Mouse (Mus musculus): ENCODE results near the gene Fbxl4. TPM values are rescaled to one million over a fixed set of nuclear protein-coding genes. Genes with fewer than 3 reads are reported as not detected.
A peak's percentile ranks its signal among the peaks of the same experiment; 100 is the strongest.
"Not testable (repeated sequence)": the region's sequence is repeated elsewhere in the genome, so short reads cannot be mapped to it uniquely, and the experiment has no call there.

Gene Fbxl4
- polyA plus RNA-seq (2016; fragmentation: Nextera tagmentation; extraction: Ambion mirVana), result 9.8 and 10.9 TPM in 2 replicates

DNA sequence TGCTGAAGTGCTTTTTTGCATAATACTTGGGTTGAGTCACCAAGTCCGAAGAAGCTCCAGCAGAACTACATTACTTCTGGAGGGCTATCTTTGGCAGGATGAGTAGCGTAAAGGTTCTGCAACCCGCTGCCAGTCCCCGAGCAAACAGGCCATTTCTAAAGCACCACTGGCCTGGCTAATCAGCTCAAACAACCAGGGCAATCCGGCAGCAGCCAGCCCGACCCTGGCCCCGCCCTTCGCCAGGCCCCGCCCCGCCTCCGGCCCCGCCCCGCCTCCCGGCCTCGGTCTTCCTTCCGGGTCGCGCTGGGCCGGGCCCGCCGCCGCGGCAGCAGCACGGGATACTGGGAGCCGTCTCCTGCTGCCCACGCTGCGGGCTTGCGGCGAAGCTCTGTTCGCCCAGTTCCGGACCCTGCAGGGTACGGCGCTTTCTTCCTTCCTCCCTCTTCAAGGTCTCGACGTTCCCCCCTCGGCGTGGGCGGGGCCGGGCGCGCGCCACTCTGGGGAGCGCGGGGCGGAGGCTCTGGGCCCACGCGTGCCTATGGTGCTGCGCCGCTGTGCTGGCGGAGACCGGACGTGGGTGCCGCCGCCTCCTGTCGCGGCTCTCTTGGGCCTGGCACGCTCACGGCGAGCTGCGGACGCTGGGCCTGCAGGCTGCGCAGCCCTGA, at the start of gene Fbxl4:
Fbxl4 (plus strand) TSS at position 278 of the 665 bp plus-strand sequence.
- no peaks in the 10 kb centered on the region for H3K9me3 ChIP-seq
- H3K27me3 ChIP-seq (replicated peaks), result no peaks in the 10 kb centered on the region
- no peaks in the 10 kb centered on the region for H3K36me3 ChIP-seq
- peaks cover 9% of the 10 kb centered on the region; the same call in 1 of the 2 replicates for H3K4me1 ChIP-seq
- ATAC-seq (ENCODE audit: low FRiP score, low read depth), result peak; percentile 97
- H3K27ac ChIP-seq, result peak within 1 kb of the TSS; percentile 66
- peak within 1 kb of the TSS; percentile 69 for H3K4me3 ChIP-seq
- peak within 1 kb of the TSS; percentile 86 for H3K9ac ChIP-seq
- H3K4me2 ChIP-seq (replicated peaks), result peak within 1 kb of the TSS; percentile 77
- under 1% methylated on average over 62 of the region's 62 CpGs for WGBS

GRCm38 (mm10) chr4:22314564-22314963, 42.8 kb upstream of the Fbxl4 start:
- no peak for ATAC-seq (ENCODE audit: low FRiP score, low read depth)
- Histone ChIP-seq H3K4me3 (no peak overlapping the region), H3K9ac (no peak overlapping the region), H3K27ac (no peak overlapping the region), H3K27me3 (replicated peaks) (no peaks in the 10 kb centered on the region), H3K4me1 (no peaks in the 10 kb centered on the region), H3K4me2 (replicated peaks) (no peak overlapping the region), H3K36me3 (no peaks in the 10 kb centered on the region), H3K9me3 (no peaks in the 10 kb centered on the region)
- 90% methylated on average over 3 of the region's 3 CpGs for WGBS

DNA sequence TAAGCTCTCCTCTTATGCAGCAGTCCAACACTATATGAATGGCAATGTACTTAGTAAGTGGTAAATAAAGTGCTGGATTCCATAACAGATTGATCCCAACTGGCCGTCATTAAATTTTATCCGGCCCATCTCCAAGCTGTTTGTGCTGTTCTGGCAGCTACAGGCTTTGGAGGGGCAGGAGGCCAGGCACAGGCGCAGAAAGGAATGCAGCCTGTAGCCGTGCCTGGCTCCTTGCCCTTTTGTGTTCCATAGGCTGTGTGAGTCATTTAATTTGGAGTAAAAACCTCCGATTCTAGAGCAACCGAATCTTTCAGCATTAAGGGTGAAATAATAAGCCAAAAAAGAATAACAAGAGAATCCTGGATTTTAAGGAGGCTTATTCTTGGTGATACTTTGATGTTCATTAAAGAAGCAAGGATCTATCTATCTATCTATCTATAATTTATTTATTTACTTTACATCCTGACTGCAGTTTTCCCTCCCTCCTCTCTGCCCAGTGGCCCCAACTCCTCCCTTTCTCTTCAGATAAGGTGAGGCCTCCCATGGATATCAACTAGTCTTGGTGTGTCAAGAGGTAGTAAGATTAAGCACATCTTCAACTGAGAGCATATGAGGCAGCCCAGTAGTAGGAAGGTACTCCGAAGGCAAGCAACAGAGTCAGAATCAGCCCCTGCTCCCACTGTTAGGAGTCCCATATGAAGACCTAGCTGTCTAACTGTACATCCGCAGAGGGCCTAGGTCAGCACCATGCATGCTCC, 14.3 kb upstream of the Fbxl4 start:
- H3K9ac ChIP-seq, result no peak overlapping the region
- no peaks in the 10 kb centered on the region for H3K36me3 ChIP-seq
- no peaks in the 10 kb centered on the region for H3K9me3 ChIP-seq
- no peaks in the 10 kb centered on the region for H3K4me1 ChIP-seq
- H3K4me3 ChIP-seq, result no peak overlapping the region
- H3K27me3 ChIP-seq (replicated peaks), result no peaks in the 10 kb centered on the region
- H3K27ac ChIP-seq, result no peak overlapping the region
- WGBS, result 86% methylated on average over 8 of the region's 8 CpGs
- H3K4me2 ChIP-seq (replicated peaks), result no peak overlapping the region
- no peak for ATAC-seq (ENCODE audit: low FRiP score, low read depth)

GRCm38 (mm10) chr4:22349086-22349485, 8.3 kb upstream of the Fbxl4 start:
- 91% methylated on average over 4 of the region's 4 CpGs for WGBS
- not testable (repeated sequence) for ATAC-seq (ENCODE audit: low FRiP score, low read depth); H3K4me1 ChIP-seq

GRCm38 (mm10) chr4:22357931-22358300, 573 bp downstream of the Fbxl4 start:
- peak overlapping the region; percentile 69 for H3K4me3 ChIP-seq
- peak overlapping the region; percentile 66 for H3K27ac ChIP-seq
- H3K9ac ChIP-seq, result peak overlapping the region; percentile 86
- no peaks in the 10 kb centered on the region for H3K27me3 ChIP-seq (replicated peaks)
- H3K4me2 ChIP-seq (replicated peaks), result peak overlapping the region; percentile 77
- peak; percentile 69 for ATAC-seq (ENCODE audit: low FRiP score, low read depth)
- H3K9me3 ChIP-seq, result no peaks in the 10 kb centered on the region
- H3K4me1 ChIP-seq, result peaks cover 9% of the 10 kb centered on the region; the same call in 1 of the 2 replicates
- 9% methylated on average over 10 of the region's 10 CpGs for WGBS
- no peaks in the 10 kb centered on the region for H3K36me3 ChIP-seq

More at GRCm38 (mm10) chr4:22349086-22349485, 8.3 kb upstream of the Fbxl4 start:
- not testable (repeated sequence) for H3K36me3 ChIP-seq; H3K27ac ChIP-seq; H3K4me2 ChIP-seq (replicated peaks); H3K27me3 ChIP-seq (replicated peaks); H3K4me3 ChIP-seq; H3K9me3 ChIP-seq; H3K9ac ChIP-seq

GRCm38 (mm10) chr4:22358487-22358886, 1.1 kb downstream of the Fbxl4 start:
- Histone ChIP-seq H3K4me1 (peaks cover 9% of the 10 kb centered on the region; the same call in 1 of the 2 replicates), H3K4me3 (no peak overlapping the region), H3K9ac (peak overlapping the region; percentile 86), H3K4me2 (replicated peaks) (peak overlapping the region; percentile 77), H3K36me3 (no peaks in the 10 kb centered on the region), H3K9me3 (no peaks in the 10 kb centered on the region), H3K27me3 (replicated peaks) (no peaks in the 10 kb centered on the region), H3K27ac (no peak overlapping the region)
- no peak for ATAC-seq (ENCODE audit: low FRiP score, low read depth)
- 85% methylated on average over 10 of the region's 10 CpGs for WGBS

DNA sequence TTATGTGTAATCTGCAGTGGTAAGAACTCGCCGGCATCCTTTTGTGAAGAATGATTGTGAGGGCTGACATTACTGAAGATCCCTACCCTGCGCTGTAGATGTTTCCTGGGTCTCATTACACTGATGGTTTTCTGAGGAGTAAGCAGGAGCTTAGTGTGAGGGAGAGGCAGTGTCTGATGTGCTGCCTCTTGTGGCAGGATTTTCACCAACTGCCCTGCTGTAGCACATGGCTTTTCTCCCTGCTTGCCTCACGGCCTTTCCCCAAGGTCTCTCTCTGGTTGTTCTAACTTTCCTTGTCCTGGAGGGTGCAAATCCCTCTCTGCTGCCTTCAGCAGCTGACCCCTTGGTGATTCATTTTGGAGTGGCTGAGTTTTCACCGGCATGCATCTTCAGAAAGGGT, 10.0 kb downstream of the Fbxl4 start:
- Histone ChIP-seq H3K9me3 (no peaks in the 10 kb centered on the region), H3K4me2 (replicated peaks) (no peak overlapping the region), H3K4me3 (no peak overlapping the region), H3K27me3 (replicated peaks) (no peaks in the 10 kb centered on the region), H3K4me1 (no peaks in the 10 kb centered on the region), H3K36me3 (no peaks in the 10 kb centered on the region), H3K27ac (no peak overlapping the region), H3K9ac (no peak overlapping the region)
- WGBS, result 65% methylated on average over 5 of the region's 5 CpGs
- ATAC-seq (ENCODE audit: low FRiP score, low read depth), result no peak

- 0 out of 2 replicates have a peak, but pooled peaks have one; percentile 33 for ATAC-seq (ENCODE audit: low FRiP score, low read depth)
- WGBS, result 29% methylated on average over 1 of the region's 1 CpGs
- Histone ChIP-seq H3K36me3 (no peaks in the 10 kb centered on the region), H3K9me3 (no peaks in the 10 kb centered on the region), H3K27ac (no peak overlapping the region), H3K4me3 (no peak overlapping the region), H3K9ac (no peak overlapping the region), H3K4me1 (peaks cover 3% of the 10 kb centered on the region), H3K27me3 (replicated peaks) (no peaks in the 10 kb centered on the region), H3K4me2 (replicated peaks) (no peak overlapping the region)
Observed at GRCm38 (mm10) chr4:22378516-22378915, 21.2 kb downstream of the Fbxl4 start.

GRCm38 (mm10) chr4:22380646-22381045, 23.3 kb downstream of the Fbxl4 start:
- ATAC-seq (ENCODE audit: low FRiP score, low read depth), result no peak
- Histone ChIP-seq H3K9ac (no peak overlapping the region), H3K4me2 (replicated peaks) (no peak overlapping the region), H3K4me1 (peaks cover 3% of the 10 kb centered on the region), H3K4me3 (no peak overlapping the region), H3K9me3 (no peaks in the 10 kb centered on the region), H3K36me3 (no peaks in the 10 kb centered on the region), H3K27ac (no peak overlapping the region), H3K27me3 (replicated peaks) (no peaks in the 10 kb centered on the region)
- WGBS, result 73% methylated on average over 6 of the region's 6 CpGs

GRCm38 (mm10) chr4:22383528-22384265, 26.4 kb downstream of the Fbxl4 start:
- no peak overlapping the region for H3K27ac ChIP-seq
- no peaks in the 10 kb centered on the region for H3K36me3 ChIP-seq
- ATAC-seq (ENCODE audit: low FRiP score, low read depth), result no peak
- no peaks in the 10 kb centered on the region for H3K27me3 ChIP-seq (replicated peaks)
- H3K9ac ChIP-seq, result no peak overlapping the region
- no peaks in the 10 kb centered on the region for H3K9me3 ChIP-seq
- WGBS, result 72% methylated on average over 1 of the region's 1 CpGs
- H3K4me1 ChIP-seq, result no peaks in the 10 kb centered on the region
- H3K4me2 ChIP-seq (replicated peaks), result no peak overlapping the region
- H3K4me3 ChIP-seq, result no peak overlapping the region

- whole genome bisulfite sequencing, result 63% methylated on average over 7 of the region's 7 CpGs
- Histone ChIP-seq H3K36me3 (no peaks in the 10 kb centered on the region), H3K9me3 (no peaks in the 10 kb centered on the region), H3K4me2 (replicated peaks) (no peak overlapping the region), H3K9ac (no peak overlapping the region), H3K27me3 (replicated peaks) (no peaks in the 10 kb centered on the region), H3K27ac (no peak overlapping the region), H3K4me1 (no peaks in the 10 kb centered on the region), H3K4me3 (no peak overlapping the region)
- 0 out of 2 replicates have a peak, but pooled peaks have one; percentile 46 for ATAC-seq (ENCODE audit: low FRiP score, low read depth)
Observed at GRCm38 (mm10) chr4:22390045-22390444, 32.7 kb downstream of the Fbxl4 start.
